Mouse (Mus musculus): ENCODE measurements around the gene Hist2h2aa1.
"Not testable (repeated sequence)": the region's sequence is repeated elsewhere in the genome, so short reads cannot be mapped to it uniquely, and the experiment has no call there.

Gene Hist2h2aa1

DNA sequence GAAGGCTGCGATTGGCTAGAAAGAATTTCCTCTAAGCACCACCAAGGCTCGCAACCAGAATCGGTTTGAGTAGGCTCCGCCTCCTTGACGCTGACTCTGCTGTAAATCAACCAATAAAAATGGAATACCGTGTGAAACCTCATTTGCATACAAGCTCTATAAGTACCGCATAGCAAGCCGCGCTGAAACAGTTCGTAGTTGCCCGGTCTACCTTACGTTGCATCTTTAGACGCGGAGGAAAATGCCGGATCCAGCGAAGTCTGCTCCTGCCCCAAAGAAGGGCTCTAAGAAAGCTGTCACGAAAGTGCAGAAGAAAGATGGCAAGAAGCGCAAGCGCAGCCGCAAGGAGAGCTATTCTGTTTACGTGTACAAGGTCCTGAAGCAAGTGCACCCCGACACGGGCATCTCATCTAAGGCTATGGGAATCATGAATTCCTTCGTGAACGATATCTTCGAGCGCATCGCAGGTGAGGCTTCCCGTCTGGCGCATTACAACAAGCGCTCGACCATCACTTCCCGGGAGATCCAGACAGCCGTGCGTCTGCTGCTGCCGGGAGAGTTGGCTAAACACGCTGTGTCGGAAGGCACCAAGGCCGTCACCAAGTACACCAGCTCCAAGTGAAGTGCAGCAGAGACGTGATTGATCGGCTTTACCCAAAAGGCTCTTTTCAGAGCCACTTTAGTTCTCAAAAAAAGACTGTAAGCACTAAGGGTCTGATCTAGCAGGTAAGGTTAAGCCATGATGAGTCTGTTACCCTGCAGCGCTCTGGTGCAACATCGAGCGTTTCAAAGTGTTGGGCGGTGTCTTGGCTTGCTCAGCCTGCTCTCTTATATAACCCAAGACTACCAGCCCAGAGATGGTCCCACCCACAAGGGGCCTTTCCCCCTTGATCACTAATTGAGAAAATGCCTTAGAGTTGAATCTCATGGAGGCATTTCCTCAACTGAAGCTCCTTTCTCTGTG is 24.5 kb downstream of the Hist2h2aa1 start, which contains the start of gene Hist2h2bb:
Hist2h2bb (plus strand) TSS at position 242 of the 964 bp plus-strand sequence.
- in situ Hi-C loops (cut with MboI, MseI): no loop called here

DNA sequence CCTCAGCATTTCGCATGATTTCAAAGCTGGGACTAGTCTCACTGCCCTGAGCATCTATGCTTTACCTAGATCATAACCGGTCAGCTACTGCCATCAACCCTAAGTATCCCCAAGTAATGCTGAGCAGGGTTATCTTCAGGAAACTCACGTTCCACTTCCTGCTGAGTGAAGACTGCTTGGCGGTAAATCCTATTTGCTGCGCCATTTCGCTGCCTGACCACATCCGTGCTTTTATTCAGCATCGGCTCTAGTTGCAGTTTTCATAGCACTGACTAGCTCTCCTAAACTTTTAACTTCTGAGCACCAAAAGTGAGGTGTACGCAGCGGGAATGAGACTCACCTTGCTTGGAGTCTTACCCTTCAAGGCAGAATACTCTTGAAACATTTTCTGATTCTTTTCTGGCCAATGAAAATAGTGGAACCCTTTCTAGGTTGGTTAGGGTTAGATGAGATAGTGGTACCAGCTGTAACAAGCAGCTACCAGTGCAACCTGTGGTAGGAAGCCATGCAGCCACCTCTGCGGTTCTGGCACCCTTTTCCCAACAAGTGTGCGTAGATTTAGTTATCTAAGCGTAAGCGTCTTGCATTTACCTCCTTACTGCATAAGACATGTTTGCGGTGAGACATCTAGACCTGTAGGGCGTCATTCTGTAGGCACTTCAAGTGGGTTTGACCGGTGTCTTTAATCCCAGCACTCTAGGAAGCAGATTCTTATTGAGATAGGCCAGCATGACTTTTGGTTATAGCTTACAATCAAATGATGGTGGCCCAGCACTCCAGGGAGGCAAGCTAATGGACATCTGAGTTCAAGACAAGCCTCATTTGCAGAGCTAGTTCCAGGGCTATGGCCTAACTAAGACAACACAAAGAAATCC is 28.5 kb downstream of the Hist2h2aa1 start:
- in situ Hi-C loops (cut with MboI, MseI): no loop called here

DNA sequence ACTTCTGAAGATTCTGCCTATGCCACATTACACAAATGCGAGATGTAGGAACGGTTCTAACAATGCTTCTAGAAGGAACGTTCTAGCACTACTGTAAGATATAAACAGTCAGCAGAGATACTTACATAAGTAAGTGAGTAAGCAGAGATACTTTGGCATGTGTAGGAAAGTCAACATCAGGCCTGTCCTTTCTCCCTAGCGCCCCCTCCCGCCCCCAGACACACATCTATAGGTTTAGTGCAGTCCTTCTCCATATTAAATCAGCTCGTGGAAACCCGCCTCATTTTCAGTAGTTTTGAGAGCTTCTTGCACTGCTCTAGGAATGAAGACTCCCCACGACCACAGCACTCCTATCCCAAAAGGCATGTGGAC is 32.1 kb downstream of the Hist2h2aa1 start:
- in situ Hi-C loops (cut with MboI, MseI): loop anchor here in 1 of 2 experiments (5.0 kb wide), 1 partner anchor 50 kb away; no protein-coding TSS in a partner anchor

- in situ Hi-C loops (cut with MboI, MseI): loop anchor here in 1 of 2 experiments (5.0 kb wide), 1 partner anchor 49 kb away; no protein-coding TSS in a partner anchor
These were observed 32.7 kb downstream of the Hist2h2aa1 start for GRCm38 (mm10) chr3:96277800-96278624.

GRCm38 (mm10) chr3:96280660-96281059 is 35.4 kb downstream of the Hist2h2aa1 start:
- in situ Hi-C loops (cut with MboI, MseI): loop anchor here in 1 of 2 experiments (5.0 kb wide), 1 partner anchor 157 kb away; no protein-coding TSS in a partner anchor

DNA sequence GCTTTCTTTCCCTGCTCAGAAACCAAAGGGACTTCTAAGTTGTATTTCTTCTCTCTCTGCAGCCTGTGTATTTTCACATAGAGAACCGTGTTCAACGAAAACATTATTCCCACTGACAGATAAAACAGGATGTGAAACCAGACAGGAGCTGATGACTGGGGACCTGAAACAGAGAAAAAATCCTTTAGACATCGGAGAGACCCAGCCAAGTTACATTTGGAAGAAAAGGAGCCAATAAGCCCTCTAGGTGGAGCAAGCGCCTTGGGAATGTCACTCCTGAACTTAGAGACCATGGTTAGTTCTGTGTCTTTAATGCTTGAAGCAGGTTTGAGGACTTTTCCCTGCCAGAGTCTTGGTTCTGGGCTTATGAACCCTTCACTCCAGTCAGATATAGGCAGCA is 39.2 kb downstream of the Hist2h2aa1 start:
- in situ Hi-C loops (cut with MboI, MseI): loop anchor here in 1 of 2 experiments (5.0 kb wide), 1 partner anchor 153 kb away; no protein-coding TSS in a partner anchor

DNA sequence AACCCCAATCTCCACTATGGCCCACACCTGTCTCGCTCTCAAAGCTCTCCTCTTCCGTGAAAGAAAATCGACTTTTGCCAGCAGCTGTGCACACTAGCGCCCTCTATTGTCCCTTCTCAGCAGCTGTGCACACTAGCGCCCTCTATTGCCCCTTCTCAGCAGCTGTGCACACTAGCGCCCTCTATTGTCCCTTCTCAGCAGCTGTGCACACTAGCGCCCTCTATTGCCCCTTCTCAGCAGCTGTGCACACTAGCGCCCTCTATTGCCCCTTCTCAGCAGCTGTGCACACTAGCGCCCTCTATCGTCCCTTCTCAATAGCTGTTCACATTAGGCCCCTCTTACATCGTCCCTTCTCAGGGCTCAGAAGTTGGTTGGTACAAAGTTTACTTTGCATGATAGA is 42.0 kb downstream of the Hist2h2aa1 start:
- in situ Hi-C loops (cut with MboI, MseI): loop anchor here in 1 of 2 experiments (5.0 kb wide), 1 partner anchor 40 kb away; no protein-coding TSS in a partner anchor

GRCm38 (mm10) chr3:96289201-96289600 is 43.9 kb downstream of the Hist2h2aa1 start:
- in situ Hi-C loops (cut with MboI, MseI): loop anchor here in 1 of 2 experiments (5.0 kb wide), 1 partner anchor 38 kb away; no protein-coding TSS in a partner anchor

GRCm38 (mm10) chr3:96290727-96291126 is 45.4 kb downstream of the Hist2h2aa1 start:
- in situ Hi-C loops (cut with MboI, MseI): not testable (repeated sequence)

DNA sequence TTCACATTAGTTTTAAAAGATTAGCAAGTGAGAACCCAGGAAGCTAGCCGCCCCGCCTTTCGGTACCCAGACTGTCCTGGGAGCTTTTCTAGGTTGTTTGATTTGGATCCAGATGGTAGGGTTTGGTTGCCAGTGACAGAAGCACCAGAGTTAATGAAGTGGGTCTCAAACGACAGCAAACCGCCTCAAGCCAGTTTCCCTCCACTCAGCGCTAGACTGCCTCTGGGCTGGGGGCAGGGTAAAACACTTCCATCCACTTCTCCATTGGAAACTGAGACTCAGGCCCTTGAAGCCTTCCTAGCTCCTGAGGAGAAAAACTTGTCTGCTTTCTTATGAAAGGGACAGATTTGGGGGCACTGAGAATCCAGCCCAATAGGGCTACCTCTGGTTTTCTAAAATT is 47.3 kb downstream of the Hist2h2aa1 start:
- in situ Hi-C loops (cut with MboI, MseI): no loop called here

GRCm38 (mm10) chr3:96293368-96293767 is 48.1 kb downstream of the Hist2h2aa1 start:
- in situ Hi-C loops (cut with MboI, MseI): no loop called here

- in situ Hi-C loops (cut with MboI, MseI): no loop called here
These were observed 48.5 kb downstream of the Hist2h2aa1 start, which contains the start of gene Fcgr1 for GRCm38 (mm10) chr3:96293787-96294186. Gene Fcgr1 (minus strand): TSS chr3:96293969.
